Mouse (Mus musculus) lung, embryonic 15.5 days (tissue): ENCODE data around the gene Ascc1. TPM values are rescaled to one million over a fixed set of nuclear protein-coding genes. Genes with fewer than 3 reads are reported as not detected.

Experiments
- ATAC-seq: fragments of 200-750 bp; cut with Nextera tagmentation; 2 replicates; pipeline ENCODE4 v1.8.0; 2017; ENCODE audit warnings: moderate number of reproducible peaks, borderline replicate concordance; ENCODE audit not compliant: low FRiP score, low TSS enrichment; ENCODE audit errors: extremely low read depth
- H3K27ac ChIP-seq: fragments of 300-500 bp; sonication (generic); 2 replicates; pipeline ENCODE4 v1.5.1; 2015; ENCODE audit warnings: moderate library complexity, mild to moderate bottlenecking, inconsistent platforms
- H3K27me3 ChIP-seq: fragments of 300-500 bp; sonication (generic); 2 replicates; pipeline ENCODE4 v1.6.1; 2015; ENCODE audit warnings: inconsistent platforms
- H3K36me3 ChIP-seq: fragments of 300-500 bp; sonication (generic); 2 replicates; pipeline ENCODE4 v1.6.1; 2015; ENCODE audit warnings: inconsistent platforms
- H3K4me1 ChIP-seq: fragments of 300-500 bp; sonication (generic); 2 replicates; pipeline ENCODE4 v1.6.1; 2015; ENCODE audit warnings: inconsistent platforms
- H3K4me2 ChIP-seq: fragments of 300-500 bp; sonication (generic); 2 replicates; pipeline ENCODE4 v1.6.1; 2015; ENCODE audit warnings: inconsistent platforms, mild to moderate bottlenecking, moderate library complexity
- H3K4me3 ChIP-seq: fragments of 300-500 bp; sonication (generic); 2 replicates; pipeline ENCODE4 v1.5.1; 2015; ENCODE audit warnings: mild to moderate bottlenecking, inconsistent platforms
- H3K9ac ChIP-seq: fragments of 300-500 bp; sonication (generic); 2 replicates; pipeline ENCODE4 v1.6.1; 2015; ENCODE audit warnings: inconsistent platforms
- H3K9me3 ChIP-seq: fragments of 300-500 bp; sonication (generic); 2 replicates; pipeline ENCODE4 v1.6.1; 2016; ENCODE audit warnings: inconsistent platforms
- WGBS: fragments of 180-500 bp; shearing (Covaris S2); methylation state at CpG from one replicate; pipeline ENCODE4 v1.1.7; 2015; 5-methylcytosine and 5-hydroxymethylcytosine counted together
- polyA plus RNA-seq: library from polyadenylated mRNA; unstranded; fragments of >200 nt; fragmentation: Nextera tagmentation; extraction: Ambion mirVana; gene quantifications from 2 replicates; pipeline ENCODE4 v1.2.1, GENCODE M21; 2015

The Ascc1 gene
- 42.4 and 45.2 TPM in 2 replicates for polyA plus RNA-seq

GRCm38 (mm10) chr10:60002673-60003212, at the start of gene Ascc1, which contains the start of gene Anapc16:
TSS of gene Ascc1 (plus strand) at chr10:60002805.
TSS of gene Anapc16 (minus strand) at chr10:60003135.
- H3K4me2 ChIP-seq: peak within 1 kb of the TSS; percentile 74
- WGBS: under 1% methylated on average over 51 of the region's 51 CpGs
- H3K27me3 ChIP-seq: no peaks in the 10 kb centered on the region
- H3K9me3 ChIP-seq: no peaks in the 10 kb centered on the region
- peak within 1 kb of the TSS; percentile 99 for H3K27ac ChIP-seq
- H3K36me3 ChIP-seq: peaks cover 12% of the 10 kb centered on the region; the same call in 1 of the 2 replicates
- peak within 1 kb of the TSS; percentile 83 for H3K4me3 ChIP-seq
- H3K4me1 ChIP-seq: peaks cover 16% of the 10 kb centered on the region
- H3K9ac ChIP-seq: peak within 1 kb of the TSS; percentile 75
- ATAC-seq: peak; percentile 98

GRCm38 (mm10) chr10:59953564-59954039, 49.0 kb upstream of the Ascc1 start:
- H3K4me2 ChIP-seq: no peak overlapping the region
- no peak for ATAC-seq

GRCm38 (mm10) chr10:59956681-59957080, 45.9 kb upstream of the Ascc1 start:
- H3K27ac ChIP-seq: no peak overlapping the region
- H3K27me3 ChIP-seq: 0 out of 2 replicates have a peak, but pooled peaks cover 2% of the 10 kb centered on the region
- peaks cover 27% of the 10 kb centered on the region for H3K4me1 ChIP-seq
- ATAC-seq: no peak
- no peak overlapping the region for H3K4me3 ChIP-seq
- no peak overlapping the region for H3K9ac ChIP-seq
- no peaks in the 10 kb centered on the region for H3K9me3 ChIP-seq
- no peaks in the 10 kb centered on the region for H3K36me3 ChIP-seq
- no peak overlapping the region for H3K4me2 ChIP-seq
- 66% methylated on average over 5 of the region's 5 CpGs for WGBS

More at GRCm38 (mm10) chr10:59953564-59954039, 49.0 kb upstream of the Ascc1 start:
- no peak overlapping the region for H3K27ac ChIP-seq
- peaks cover 48% of the 10 kb centered on the region for H3K4me1 ChIP-seq
- H3K4me3 ChIP-seq: no peak overlapping the region
- H3K36me3 ChIP-seq: peaks cover 5% of the 10 kb centered on the region; the same call in 1 of the 2 replicates
- H3K27me3 ChIP-seq: 0 out of 2 replicates have a peak, but pooled peaks cover under 1% of the 10 kb centered on the region
- no peaks in the 10 kb centered on the region for H3K9me3 ChIP-seq
- H3K9ac ChIP-seq: no peak overlapping the region
- WGBS: 22% methylated on average over 7 of the region's 7 CpGs

GRCm38 (mm10) chr10:59957171-59958149, 45.1 kb upstream of the Ascc1 start:
- H3K4me3 ChIP-seq: no peak overlapping the region
- ATAC-seq: no peak
- H3K9me3 ChIP-seq: no peaks in the 10 kb centered on the region
- no peaks in the 10 kb centered on the region for H3K36me3 ChIP-seq
- 0 out of 2 replicates have a peak overlapping the region, but pooled peaks have one; percentile 3 for H3K4me2 ChIP-seq
- H3K4me1 ChIP-seq: peaks cover 26% of the 10 kb centered on the region
- no peak overlapping the region for H3K27ac ChIP-seq
- 25% methylated on average over 25 of the region's 25 CpGs for WGBS
- H3K9ac ChIP-seq: no peak overlapping the region
- H3K27me3 ChIP-seq: 0 out of 2 replicates have a peak, but pooled peaks cover 2% of the 10 kb centered on the region

- no peak overlapping the region for H3K27ac ChIP-seq
- no peaks in the 10 kb centered on the region for H3K9me3 ChIP-seq
- WGBS: 42% methylated on average over 5 of the region's 5 CpGs
- H3K36me3 ChIP-seq: no peaks in the 10 kb centered on the region
- no peak for ATAC-seq
- H3K9ac ChIP-seq: no peak overlapping the region
- peaks cover 17% of the 10 kb centered on the region for H3K4me1 ChIP-seq
- no peak overlapping the region for H3K4me3 ChIP-seq
- no peak overlapping the region for H3K4me2 ChIP-seq
- 0 out of 2 replicates have a peak, but pooled peaks cover 2% of the 10 kb centered on the region for H3K27me3 ChIP-seq
These were observed 44.1 kb upstream of the Ascc1 start for GRCm38 (mm10) chr10:59958458-59958857.

- Histone ChIP-seq H3K4me2 (no peak overlapping the region), H3K4me1 (peaks cover 26% of the 10 kb centered on the region), H3K36me3 (no peaks in the 10 kb centered on the region), H3K27me3 (0 out of 2 replicates have a peak, but pooled peaks cover 2% of the 10 kb centered on the region), H3K9me3 (no peaks in the 10 kb centered on the region), H3K27ac (no peak overlapping the region), H3K9ac (no peak overlapping the region), H3K4me3 (no peak overlapping the region)
- WGBS: 73% methylated on average over 12 of the region's 12 CpGs
- ATAC-seq: no peak
These were observed 43.1 kb upstream of the Ascc1 start for GRCm38 (mm10) chr10:59959517-59959916.

GRCm38 (mm10) chr10:59963609-59964008, 39.0 kb upstream of the Ascc1 start:
- no peak overlapping the region for H3K9ac ChIP-seq
- peak overlapping the region; percentile 54; the same call in 1 of the 2 replicates for H3K27ac ChIP-seq
- H3K4me2 ChIP-seq: no peak overlapping the region
- no peak overlapping the region for H3K4me3 ChIP-seq
- WGBS: 47% methylated on average over 2 of the region's 2 CpGs
- no peaks in the 10 kb centered on the region for H3K36me3 ChIP-seq
- H3K9me3 ChIP-seq: no peaks in the 10 kb centered on the region
- ATAC-seq: no peak
- 0 out of 2 replicates have a peak, but pooled peaks cover 2% of the 10 kb centered on the region for H3K27me3 ChIP-seq
- H3K4me1 ChIP-seq: peaks cover 36% of the 10 kb centered on the region

- Histone ChIP-seq H3K27me3 (no peaks in the 10 kb centered on the region), H3K9me3 (no peaks in the 10 kb centered on the region), H3K4me3 (0 out of 2 replicates have a peak overlapping the region, but pooled peaks have one; percentile 2), H3K4me1 (peaks cover 36% of the 10 kb centered on the region), H3K9ac (no peak overlapping the region), H3K4me2 (peak overlapping the region; percentile 48), H3K36me3 (no peaks in the 10 kb centered on the region), H3K27ac (peak overlapping the region; percentile 54)
- ATAC-seq: peak; percentile 79
- WGBS: 5% methylated on average over 19 of the region's 23 CpGs
These were observed 37.9 kb upstream of the Ascc1 start for GRCm38 (mm10) chr10:59964504-59965361.

- peaks cover 42% of the 10 kb centered on the region for H3K4me1 ChIP-seq
- peak overlapping the region; percentile 48; the same call in 1 of the 2 replicates for H3K4me2 ChIP-seq
- H3K9ac ChIP-seq: no peak overlapping the region
- 26% methylated on average over 9 of the region's 9 CpGs for WGBS
- H3K36me3 ChIP-seq: no peaks in the 10 kb centered on the region
- no peak overlapping the region for H3K4me3 ChIP-seq
- H3K27ac ChIP-seq: peak overlapping the region; percentile 54
- H3K9me3 ChIP-seq: no peaks in the 10 kb centered on the region
- no peak for ATAC-seq
- H3K27me3 ChIP-seq: no peaks in the 10 kb centered on the region
These were observed 37.3 kb upstream of the Ascc1 start for GRCm38 (mm10) chr10:59965362-59965695.

GRCm38 (mm10) chr10:59965788-59966187, 36.8 kb upstream of the Ascc1 start:
- Histone ChIP-seq H3K4me1 (peaks cover 46% of the 10 kb centered on the region), H3K9ac (no peak overlapping the region)
- ATAC-seq: no peak

GRCm38 (mm10) chr10:59966743-59967142, 35.9 kb upstream of the Ascc1 start:
- Histone ChIP-seq H3K27ac (no peak overlapping the region), H3K27me3 (no peaks in the 10 kb centered on the region; the same call in 1 of the 2 replicates), H3K4me2 (no peak overlapping the region), H3K36me3 (no peaks in the 10 kb centered on the region), H3K9me3 (no peaks in the 10 kb centered on the region), H3K9ac (no peak overlapping the region), H3K4me1 (peaks cover 51% of the 10 kb centered on the region), H3K4me3 (no peak overlapping the region)
- no peak for ATAC-seq
- 90% methylated on average over 6 of the region's 6 CpGs for WGBS

More at GRCm38 (mm10) chr10:59965788-59966187, 36.8 kb upstream of the Ascc1 start:
- Histone ChIP-seq H3K27ac (peak overlapping the region; percentile 54; the same call in 1 of the 2 replicates), H3K4me2 (no peak overlapping the region), H3K4me3 (no peak overlapping the region), H3K36me3 (no peaks in the 10 kb centered on the region), H3K27me3 (no peaks in the 10 kb centered on the region; the same call in 1 of the 2 replicates), H3K9me3 (no peaks in the 10 kb centered on the region)
- WGBS: 55% methylated on average over 8 of the region's 8 CpGs
